Mouse (Mus musculus) kidney, postnatal 4 days (tissue): ENCODE measurements around the gene Lrrc30.
A peak's percentile ranks its signal among the peaks of the same experiment; 100 is the strongest.

Experiments used
- DNase-seq, 2 experiments: peaks; one replicate each; pipeline ENCODE4 v3.0.0; 2021; ENCODE audit warnings: mixed read lengths in 2 of 2

Lrrc30 gene

GRCm38 (mm10) chr17:67582681-67583356 is 49.7 kb downstream of the Lrrc30 start:
- DNase-seq = no peak

- DNase-seq = peak in 1 of 2 experiments; percentile 4
Observed at GRCm38 (mm10) chr17:67581839-67582238, 50.7 kb downstream of the Lrrc30 start.
